Mouse (Mus musculus) common myeloid progenitor, adult 5-6 weeks (primary cell): ENCODE data around the gene Rem1. TPM values are rescaled to one million over a fixed set of nuclear protein-coding genes. Genes with fewer than 3 reads are reported as not detected.

Source experiments
- ATAC-seq: replicated peaks from 2 replicates; pipeline ENCODE4 v1.8.0; 2016; ENCODE audit warnings: low read depth, mild to moderate bottlenecking, moderate TSS enrichment, inconsistent platforms; ENCODE audit not compliant: poor library complexity, severe bottlenecking
- total RNA-seq: library from RNA; stranded (forward); fragments of 200-1000, 187-1606 nt; gene quantifications from 2 replicates; pipeline ENCODE4 v1.2.3, GENCODE M21; 2017

Gene Rem1
- total RNA-seq, result 0.50 TPM in 1 of 2 replicates, not detected in the other

- ATAC-seq, result peak; percentile 40; the same call in 1 of the 2 replicates
These were observed at the start of gene Rem1 for GRCm38 (mm10) chr2:152626774-152627591. Gene Rem1, plus strand, starts transcription at chr2:152626951.

DNA sequence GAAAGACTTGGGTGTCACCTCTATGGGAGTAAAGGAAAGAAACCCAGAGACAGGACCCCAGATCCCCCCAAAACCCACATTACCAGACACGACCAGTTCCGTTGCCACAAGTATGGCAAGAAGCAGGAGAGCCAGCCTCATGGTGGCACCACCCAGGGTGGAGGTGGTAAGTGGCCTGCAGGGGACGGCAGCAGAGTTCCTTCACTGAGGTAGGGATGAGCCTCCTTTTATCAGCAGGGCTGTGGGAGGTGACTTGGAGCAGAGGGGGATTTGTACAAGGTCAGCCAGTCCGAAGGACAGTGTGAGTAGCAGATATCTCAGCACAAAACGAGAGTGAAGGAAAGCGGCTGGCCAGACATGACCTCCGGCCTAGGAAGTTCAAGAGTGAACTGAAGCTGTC is 46.6 kb upstream of the Rem1 start, which contains the start of gene Defb19:
Gene Defb19 (minus strand): TSS at position 206 of the 400 bp plus-strand sequence.
- no peak for ATAC-seq

DNA sequence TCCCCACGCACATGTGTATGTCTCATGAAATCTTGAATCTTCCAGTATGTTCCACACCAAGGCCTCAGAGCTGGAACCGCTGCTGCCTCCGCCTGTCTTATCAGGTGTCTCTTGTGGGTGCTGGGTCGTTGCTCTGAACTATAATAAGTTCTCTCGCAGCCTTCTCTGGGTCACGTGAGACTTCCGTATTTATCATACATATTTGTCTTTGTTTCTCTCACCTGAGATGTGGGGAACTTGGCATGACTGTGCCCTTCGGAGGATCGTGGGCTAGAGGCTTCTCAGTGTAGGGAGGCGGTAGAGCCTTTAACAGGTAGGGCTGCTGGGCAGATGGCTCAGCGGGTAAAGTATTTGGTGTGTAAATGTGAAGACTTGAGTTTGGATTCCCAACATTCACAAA is 46.1 kb upstream of the Rem1 start:
- ATAC-seq, result no peak

DNA sequence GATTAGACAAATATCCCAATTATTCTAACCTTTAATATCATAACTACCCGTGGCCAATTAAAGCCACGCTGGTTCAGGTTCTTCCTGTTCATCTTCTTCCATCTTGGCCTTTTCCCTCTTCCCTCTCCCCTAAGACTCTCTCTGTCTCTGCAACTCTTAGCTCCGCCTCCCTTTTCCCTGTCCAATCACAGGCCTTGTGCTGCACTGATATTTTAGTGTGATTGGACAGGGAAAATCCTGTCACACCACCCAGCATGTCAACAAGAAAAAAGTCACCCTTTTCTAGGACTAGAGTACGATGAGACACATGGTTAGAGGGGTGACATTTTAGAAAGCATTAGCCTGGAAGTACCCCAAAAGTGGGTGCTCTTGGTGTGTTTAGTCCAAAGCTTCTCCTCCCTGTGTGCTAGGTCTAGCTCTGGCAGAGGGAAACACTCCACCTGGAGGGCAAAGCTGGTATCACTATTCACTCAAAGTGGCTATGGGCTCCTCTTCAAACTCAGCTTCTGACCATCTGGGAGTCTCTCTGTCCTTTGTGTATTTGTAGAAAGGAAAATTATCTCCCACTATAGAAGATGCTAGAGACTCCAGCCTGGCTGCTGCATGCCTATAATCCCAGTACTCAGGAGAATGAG is 39.7 kb upstream of the Rem1 start:
- ATAC-seq, result peak; percentile 77

DNA sequence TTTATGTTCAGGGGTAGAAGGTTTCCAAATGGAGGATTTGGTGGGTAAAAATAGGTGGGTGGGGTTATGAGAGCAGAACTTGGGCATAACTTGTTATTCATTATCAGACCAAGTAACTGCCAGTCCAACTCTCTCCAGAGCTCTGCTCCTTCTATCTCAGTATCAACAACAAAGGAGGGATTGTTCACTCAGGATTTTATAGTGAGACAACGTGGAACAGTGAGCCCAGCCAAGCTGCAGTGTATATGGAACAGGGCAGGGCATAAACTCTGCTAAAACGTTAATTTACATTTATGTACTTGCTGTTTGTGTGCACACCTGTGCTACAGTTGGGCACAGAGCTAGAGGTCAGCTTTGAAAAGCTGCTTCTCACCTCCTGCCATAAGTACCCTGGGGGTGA is 38.3 kb upstream of the Rem1 start:
- no peak for ATAC-seq

GRCm38 (mm10) chr2:152589021-152589420 is 37.7 kb upstream of the Rem1 start:
- ATAC-seq, result no peak

- ATAC-seq, result no peak
These were observed 27.5 kb upstream of the Rem1 start, which contains the start of gene Defb45 for GRCm38 (mm10) chr2:152599299-152599698. Gene Defb45, minus strand, starts transcription at chr2:152599399.

- no peak for ATAC-seq
These were observed 26.7 kb upstream of the Rem1 start for GRCm38 (mm10) chr2:152600076-152600475.

- 0 out of 2 replicates have a peak, but pooled peaks have one; percentile 8 for ATAC-seq
These were observed 25.3 kb upstream of the Rem1 start for GRCm38 (mm10) chr2:152601275-152601960.

GRCm38 (mm10) chr2:152604057-152604456 is 22.7 kb upstream of the Rem1 start, which contains the start of gene Defb36:
Gene Defb36, plus strand, starts transcription at chr2:152604327.
- ATAC-seq, result 0 out of 2 replicates have a peak, but pooled peaks have one; percentile 54

DNA sequence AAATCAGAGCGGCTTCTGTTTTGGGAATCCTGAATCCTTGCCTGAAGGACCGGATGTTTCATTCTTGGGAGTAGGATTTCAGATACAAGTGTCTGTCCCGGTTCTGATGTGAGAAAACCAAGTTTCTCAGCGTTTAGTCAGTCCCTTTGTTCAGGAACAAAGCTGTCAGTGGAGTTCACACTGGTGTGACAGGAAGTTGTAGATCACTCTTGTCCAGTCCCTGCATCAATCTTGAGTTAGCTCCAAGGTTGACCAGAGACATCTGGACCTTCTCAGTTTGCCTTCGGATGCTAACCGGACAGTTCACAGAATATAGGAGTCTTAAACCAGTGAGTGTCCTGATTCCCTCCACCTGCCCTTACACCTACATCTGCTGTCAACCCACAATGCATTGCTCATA is 19.0 kb upstream of the Rem1 start:
- ATAC-seq, result no peak

DNA sequence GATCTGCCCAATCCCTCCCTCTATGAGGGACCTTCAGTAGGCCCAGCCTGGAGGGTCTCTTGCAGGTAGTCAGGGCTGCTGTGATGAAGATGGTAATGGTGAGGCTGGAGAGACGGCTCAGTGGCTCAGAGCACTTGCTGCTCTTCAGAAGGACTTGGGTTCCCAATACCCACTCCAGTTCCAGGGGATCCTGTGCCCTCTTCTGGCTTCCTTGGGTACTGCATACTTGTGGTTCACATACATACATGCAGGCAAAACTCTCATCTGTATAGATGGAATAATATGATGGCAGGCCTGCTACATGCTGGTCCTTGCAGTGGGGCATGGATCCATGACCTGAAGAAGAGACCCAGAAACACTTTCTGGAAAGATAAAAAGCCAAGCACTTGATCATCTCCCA is 18.0 kb upstream of the Rem1 start:
- no peak for ATAC-seq

DNA sequence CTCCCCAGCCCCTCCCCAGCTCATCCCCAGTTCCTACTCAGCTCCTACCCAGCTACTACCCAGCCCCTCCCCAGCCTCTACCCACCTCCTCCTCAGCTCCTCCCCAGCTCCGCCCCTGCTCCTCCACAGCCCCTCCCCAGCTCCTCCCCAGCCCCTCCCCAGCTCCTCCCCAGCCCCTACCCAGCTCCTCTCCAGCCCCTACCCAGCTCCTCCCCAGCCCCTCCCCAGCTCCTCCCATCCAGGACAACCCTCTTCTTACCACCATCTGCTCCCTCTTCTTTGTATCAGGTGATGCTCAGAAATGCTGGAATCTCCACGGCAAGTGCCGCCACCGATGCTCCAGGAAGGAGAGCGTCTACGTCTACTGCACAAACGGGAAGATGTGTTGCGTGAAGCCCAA is 14.6 kb upstream of the Rem1 start:
- ATAC-seq, result no peak

DNA sequence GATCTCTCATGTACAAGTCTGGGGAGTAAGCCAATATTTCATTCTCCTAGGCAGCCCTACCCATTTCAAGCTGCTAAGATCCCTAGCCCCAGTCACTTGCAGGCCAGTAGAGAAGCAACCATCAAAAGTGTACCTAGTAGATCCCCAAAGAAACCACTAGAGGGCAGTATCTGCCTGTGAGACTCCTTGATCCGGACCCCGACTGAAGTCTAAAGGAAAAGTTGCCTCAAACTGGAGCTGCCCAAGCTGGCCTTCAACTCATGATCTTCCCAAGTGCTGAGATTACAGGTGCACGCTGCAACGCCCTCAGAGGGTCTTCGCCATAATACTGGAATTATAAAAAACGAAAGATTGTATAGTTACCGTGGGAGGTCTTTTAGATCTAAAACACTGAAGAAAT is 11.2 kb upstream of the Rem1 start:
- ATAC-seq, result peak; percentile 88

GRCm38 (mm10) chr2:152616470-152616869 is 10.3 kb upstream of the Rem1 start:
- ATAC-seq, result no peak

- no peak for ATAC-seq
These were observed 9.4 kb upstream of the Rem1 start for GRCm38 (mm10) chr2:152617374-152617773.

DNA sequence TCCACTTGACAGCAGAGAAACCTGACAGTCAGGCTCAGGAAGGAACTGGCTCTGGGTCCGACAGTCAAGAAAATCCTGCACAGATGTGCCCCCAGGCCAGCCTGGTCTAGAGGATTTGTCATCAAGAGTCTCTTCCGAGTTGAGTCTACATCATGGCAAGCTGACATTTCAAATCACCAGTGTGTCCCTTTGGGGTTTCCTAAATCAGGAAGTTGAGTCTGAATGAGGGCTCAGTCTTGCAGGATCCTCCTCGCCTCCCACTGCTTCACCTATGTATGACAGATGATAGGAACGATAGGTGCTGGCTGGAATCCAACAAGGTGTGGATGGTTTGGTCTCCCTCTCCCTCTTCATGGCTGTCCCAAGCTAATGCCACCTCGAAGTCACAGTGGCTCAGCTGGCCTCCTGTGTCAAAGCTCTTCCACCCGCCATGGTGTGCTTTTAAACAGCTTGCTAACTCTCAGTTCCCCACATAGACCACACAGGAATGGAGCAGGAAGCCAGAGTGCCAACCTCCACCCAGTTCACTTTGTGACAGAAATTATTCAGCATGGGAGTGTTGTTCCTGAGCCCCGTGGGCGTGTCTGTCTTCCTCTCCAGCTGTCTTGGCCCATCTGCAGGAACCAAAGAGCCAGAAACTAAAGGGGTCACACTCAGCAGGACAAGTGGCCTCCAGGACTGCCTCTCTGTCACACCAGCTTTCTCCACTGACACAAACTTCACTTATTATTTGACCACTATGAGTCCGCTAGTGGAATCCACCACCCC is 6.2 kb upstream of the Rem1 start:
- ATAC-seq, result peak; percentile 90

- ATAC-seq, result no peak
These were observed 4.6 kb upstream of the Rem1 start for GRCm38 (mm10) chr2:152622151-152622550.

- ATAC-seq, result no peak
These were observed 3.8 kb upstream of the Rem1 start, which contains the start of gene Defb25 for GRCm38 (mm10) chr2:152622953-152623352. Gene Defb25, minus strand, starts transcription at chr2:152623053.

DNA sequence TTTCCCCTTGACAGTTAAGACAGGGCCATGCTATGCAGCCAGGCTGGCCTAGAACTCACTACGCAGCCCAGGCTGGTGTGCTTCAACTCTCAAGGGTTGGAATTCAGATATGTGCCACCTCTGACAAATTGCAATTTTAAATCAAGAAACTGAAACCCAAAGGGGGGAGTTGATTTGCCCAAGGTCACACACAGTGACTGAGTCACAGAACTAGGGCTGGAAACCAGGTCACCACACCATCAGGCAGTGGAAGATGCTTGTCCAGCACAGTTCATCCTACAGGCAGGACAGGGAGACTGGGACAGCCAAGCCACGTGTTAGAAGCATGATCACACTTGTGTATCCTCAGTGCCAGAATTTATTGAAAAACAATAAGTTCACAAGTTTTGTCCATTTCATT is 2.2 kb upstream of the Rem1 start:
- ATAC-seq, result no peak
